Mouse (Mus musculus): ENCODE results near the gene D430042O09Rik. TPM values are rescaled to one million over a fixed set of nuclear protein-coding genes. Genes with fewer than 3 reads are reported as not detected.

The D430042O09Rik gene
- total RNA-seq, 2 experiments from 2014 or later, result 23.2 to 25.4 TPM

- no peak for DNase-seq
Measured at GRCm38 (mm10) chr7:125871404-125872201, 163.9 kb downstream of the D430042O09Rik start.

DNA sequence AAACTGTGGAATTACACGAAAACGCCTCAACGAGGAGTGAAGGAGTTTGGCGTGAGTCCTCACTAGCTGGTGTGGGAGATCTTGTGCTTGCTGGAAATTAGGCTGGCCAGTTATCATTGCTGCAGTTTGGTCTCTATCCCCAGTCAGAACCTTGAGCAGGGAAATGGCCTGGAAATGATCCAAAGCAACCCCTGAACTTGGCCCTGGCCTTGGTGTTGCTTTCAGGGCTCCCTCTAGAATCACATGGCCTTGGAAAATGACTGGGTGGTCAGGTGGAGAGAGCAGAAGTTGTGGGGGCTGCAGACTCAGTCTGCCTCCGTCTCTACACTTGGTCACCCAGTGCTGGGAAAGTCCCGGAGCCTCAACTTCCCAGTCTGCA lies 164.5 kb downstream of the D430042O09Rik start:
- peak; percentile 33 to 58 for DNase-seq

DNA sequence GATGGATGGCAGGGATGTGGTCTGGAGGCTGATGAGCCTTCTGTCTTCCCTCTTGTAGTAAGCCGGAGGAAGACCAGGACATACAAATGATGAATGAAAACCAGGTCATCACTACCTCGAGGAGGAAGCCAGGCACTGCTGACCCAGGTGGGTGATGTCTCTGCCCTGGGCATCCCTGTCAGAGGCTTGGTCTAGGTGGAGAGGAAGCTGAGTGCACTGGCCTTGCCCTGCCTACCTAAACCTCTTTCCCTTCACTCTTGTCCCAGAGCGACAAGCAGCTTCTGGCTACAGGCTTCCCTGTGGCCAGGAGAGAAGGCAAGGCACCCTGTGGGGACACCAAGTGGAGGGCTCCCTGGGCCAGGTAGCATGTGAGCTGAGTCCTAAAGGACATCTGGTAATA lies 165.2 kb downstream of the D430042O09Rik start:
- DNase-seq, result no peak

- peak; percentile 66 to 69 for DNase-seq
Measured at GRCm38 (mm10) chr7:125873971-125874495, 166.3 kb downstream of the D430042O09Rik start.

- no peak for DNase-seq
Measured at GRCm38 (mm10) chr7:125878040-125878439, 170.4 kb downstream of the D430042O09Rik start.

- DNase-seq, result no peak
Measured at GRCm38 (mm10) chr7:125883232-125883631, 175.5 kb downstream of the D430042O09Rik start.

DNA sequence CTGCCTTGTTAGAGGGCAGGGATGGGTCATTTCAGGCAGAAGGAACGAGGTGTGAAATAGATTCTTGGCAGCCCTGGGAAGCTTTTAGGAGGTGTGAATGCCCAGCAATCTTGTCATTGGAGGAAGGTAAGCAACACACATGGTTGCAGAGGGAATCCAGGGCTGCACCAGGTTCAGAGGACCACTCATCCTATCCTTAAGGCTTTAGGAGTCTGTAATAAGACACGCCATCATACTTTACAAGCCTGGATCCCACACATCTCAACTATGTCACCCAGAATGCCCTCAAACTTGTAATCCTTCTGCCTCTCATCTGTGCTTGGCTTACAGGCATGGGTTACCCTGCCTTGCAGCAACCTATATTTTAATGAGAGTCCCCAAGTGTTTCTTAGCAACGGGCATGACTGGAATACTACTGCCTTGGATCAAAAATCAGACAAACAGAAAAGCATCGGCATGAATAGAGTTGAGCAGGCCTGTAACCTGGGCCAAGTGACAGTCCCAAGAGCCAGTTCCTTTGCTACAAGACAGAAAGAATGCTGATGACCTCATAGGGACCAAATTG lies 178.5 kb downstream of the D430042O09Rik start:
- DNase-seq, result no peak

DNA sequence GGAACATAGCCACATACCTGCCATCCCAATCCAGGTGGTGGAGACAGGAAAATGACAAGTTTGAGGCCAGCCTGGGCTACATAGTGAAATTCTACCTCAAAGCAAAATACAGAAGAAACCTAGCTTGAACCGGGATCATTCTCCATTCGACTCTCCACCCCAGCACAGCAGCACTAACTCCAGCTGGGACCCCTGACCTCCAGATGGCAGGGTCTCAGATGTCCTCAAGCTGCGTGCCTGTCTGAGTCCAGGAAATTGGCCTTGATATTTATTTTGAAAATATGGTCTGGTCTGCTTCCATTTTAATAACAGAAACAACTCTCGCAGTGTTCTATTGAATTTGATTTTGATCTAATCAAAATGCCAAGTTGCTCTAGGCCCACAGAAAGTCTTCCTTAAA lies 179.4 kb downstream of the D430042O09Rik start:
- no peak for DNase-seq

DNA sequence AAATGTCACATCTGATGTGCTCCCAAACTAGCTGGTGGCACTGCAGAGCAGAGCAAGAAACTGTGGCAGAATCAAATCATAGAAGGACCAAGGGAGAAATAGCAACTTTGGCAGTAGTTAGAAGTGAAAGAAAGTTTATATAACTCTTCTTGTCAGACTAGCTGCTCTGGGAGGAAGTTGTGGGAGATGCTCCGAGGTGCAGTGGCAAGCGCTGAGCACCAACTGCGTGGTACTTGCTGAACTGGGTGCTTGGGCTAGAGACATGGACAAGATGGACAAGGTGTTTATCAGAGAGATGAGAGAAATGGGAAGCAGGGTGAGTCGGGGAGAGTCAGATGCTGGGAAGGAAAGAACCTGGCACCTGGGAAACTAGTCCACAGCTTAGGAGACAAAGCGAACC lies 180.1 kb downstream of the D430042O09Rik start:
- no peak for DNase-seq

- peak; percentile 49 to 50 for DNase-seq
Measured at GRCm38 (mm10) chr7:125888373-125888772, 180.7 kb downstream of the D430042O09Rik start.

DNA sequence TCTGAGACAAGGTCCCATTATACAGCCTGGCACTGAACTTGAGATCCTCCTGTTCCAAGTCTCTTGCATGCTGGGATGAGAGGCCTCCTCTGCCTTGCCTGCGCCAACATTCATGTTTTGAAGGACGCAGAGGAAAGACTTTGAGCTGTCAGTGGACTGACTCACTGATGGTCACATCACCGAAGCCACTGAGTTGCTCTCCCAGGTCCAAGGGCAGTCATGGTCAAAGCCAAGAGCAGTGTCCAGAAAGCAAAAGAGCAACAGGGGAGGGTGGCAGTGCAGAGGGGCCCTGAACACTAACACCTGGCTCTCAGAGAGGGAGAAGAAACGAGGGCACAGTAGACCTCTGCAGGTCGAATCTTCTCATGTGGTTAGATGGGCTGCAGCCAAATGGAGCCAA lies 185.9 kb downstream of the D430042O09Rik start:
- peak; percentile 64 to 69 for DNase-seq

- no peak for DNase-seq
Measured at GRCm38 (mm10) chr7:125897059-125897458, 189.4 kb downstream of the D430042O09Rik start.

DNA sequence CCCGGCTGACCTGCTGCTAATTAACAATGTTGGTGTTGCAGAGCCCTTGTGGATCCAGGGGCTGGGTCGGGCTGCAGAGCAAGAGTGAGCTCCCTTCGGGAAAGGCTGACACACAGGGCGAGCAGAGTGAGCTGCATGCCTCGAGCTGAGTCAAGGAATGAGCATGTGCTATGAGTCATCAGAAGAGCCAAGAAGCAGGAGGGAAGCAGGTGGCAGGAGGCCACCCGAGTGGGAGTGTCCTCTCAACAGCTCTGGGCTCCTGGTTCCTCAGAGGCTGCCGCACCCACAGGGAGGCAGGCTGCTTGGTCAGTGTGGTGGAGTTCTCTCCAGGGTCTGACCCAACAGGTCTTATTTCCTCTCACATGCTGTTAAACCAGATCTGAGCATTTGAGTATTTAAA lies 191.3 kb downstream of the D430042O09Rik start:
- peak; percentile 87 to 89 for DNase-seq

- peak; percentile 72 to 79 for DNase-seq
Measured at GRCm38 (mm10) chr7:125899916-125900315, 192.2 kb downstream of the D430042O09Rik start.

DNA sequence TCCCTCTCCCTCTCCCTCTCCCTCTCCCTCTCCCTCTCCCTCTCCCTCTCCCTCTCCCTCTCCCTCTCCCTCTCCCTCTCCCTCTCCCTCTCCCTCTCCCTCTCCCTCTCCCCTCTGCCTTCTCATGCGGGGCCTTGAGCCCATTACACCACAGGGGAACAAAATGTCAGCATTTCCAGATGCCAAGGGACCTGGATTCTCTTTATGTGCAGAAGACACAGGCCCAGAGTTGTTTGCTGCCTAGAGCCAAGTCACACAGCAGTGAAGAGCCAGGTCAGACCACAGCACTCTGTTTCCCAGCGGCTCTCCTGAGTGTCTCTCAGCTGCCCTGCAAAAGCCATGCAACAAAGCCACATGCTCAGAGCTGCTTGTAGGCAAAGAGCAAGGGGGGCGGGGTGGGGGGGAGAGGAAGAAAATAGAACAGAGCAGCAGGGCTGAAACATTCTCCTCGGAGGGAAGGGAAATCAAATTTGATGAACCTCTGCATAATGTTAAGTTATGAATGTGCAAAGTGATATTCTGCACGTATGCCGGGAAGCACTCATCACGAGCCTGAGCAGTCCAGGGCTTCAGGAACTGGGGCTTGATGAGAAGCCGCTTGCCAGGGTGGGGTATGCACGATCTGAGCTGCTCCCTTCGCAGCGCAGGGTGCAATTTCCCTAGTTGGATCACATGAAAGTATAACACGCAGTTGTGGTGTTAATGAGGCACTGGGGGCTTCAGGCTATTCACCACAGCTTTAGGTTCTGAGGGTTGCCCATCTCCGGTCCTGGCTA lies 192.9 kb downstream of the D430042O09Rik start:
- DNase-seq, result peak; percentile 39 to 66

- DNase-seq, result no peak
Measured at GRCm38 (mm10) chr7:125920801-125921200, 213.1 kb downstream of the D430042O09Rik start.

- no peak for DNase-seq
Measured at GRCm38 (mm10) chr7:125924044-125924443, 216.4 kb downstream of the D430042O09Rik start.

Other genes starting within 250 kb of the D430042O09Rik start
- 10 to 100 TPM; 35.6 to 59.0 TPM for gene Nsmce1, start 216.3 kb upstream of the D430042O09Rik start, total RNA-seq (2021)
- gene Il4ra, start 155.8 kb upstream of the D430042O09Rik start, total RNA-seq (2021), result 100 to 1,000 TPM in 1 of 2 experiments, 10 to 100 TPM in 1; 46.6 to 119 TPM
- under 1 TPM; 0.43 to 0.56 TPM for gene Il21r, start 104.5 kb upstream of the D430042O09Rik start, total RNA-seq (2021)
- 10 to 100 TPM; 70.2 to 72.3 TPM for gene Gtf3c1, start 108 bp upstream of the D430042O09Rik start, total RNA-seq (2021)